Comparison of ENCODE assay signal across 23 mouse cellular contexts in genomic region chr13:19002502-19002901, GRCm38 (mm10). TPM values are rescaled to one million over a fixed set of nuclear protein-coding genes. Genes with fewer than 3 reads are reported as not detected.
DNase-seq lines count a peak whose midpoint lies in the region; ATAC-seq and TF ChIP-seq lines count a peak whose summit lies in the region.
"Had no signal": no experiment of that assay in that cellular context is flagged by ENCODE, and none has a peak within 500 bp of the region (broad histone marks: within the 10 kb centered on the region; RNA-seq: fewer than 3 reads in every experiment).

No protein-coding gene starts in this region.

- intact Hi-C loops in gastrocnemius, adult 2 months (cut with DNase I), result no loop called here

- no peak for TF ChIP-seq CTCF in gastrocnemius, adult 2 months (IDR thresholded peaks at IDR 0.05)

- H3K4me3 ChIP-seq in gastrocnemius, adult 2 months, result no peak overlapping the region
- H3K4me3 ChIP-seq: embryonic facial prominence, embryonic 13.5 days; forebrain, embryonic 15.5 days; heart, embryonic 12.5 days; hindbrain, embryonic 12.5 days; lung, embryonic 15.5 days; midbrain, embryonic 10.5 days had no signal

- peak; percentile 50 for ATAC-seq in cerebellum, adult (ENCODE audit: insufficient number of reproducible peaks, low FRiP score, low TSS enrichment)
- ATAC-seq: forebrain, embryonic 15.5 days had no signal

- no peak for DNase-seq in cerebellum, postnatal 14 days
- DNase-seq in layer of hippocampus, adult 9-11 months, result peak; percentile 38
- no peak for DNase-seq in layer of hippocampus, adult 11-12 months (ENCODE audit: low spot score)
- peak; percentile 72 to 73 for DNase-seq in frontal cortex, adult 2 months (ENCODE audit: extremely low spot score in 1 of 2, low spot score in 1 of 2)
- peak; percentile 57 for DNase-seq in right cerebral cortex, postnatal 25 days
- no peak for DNase-seq in urinary bladder, postnatal 14 days (ENCODE audit: low spot score)
- DNase-seq in gastrocnemius, adult 2 months, result no peak
- DNase-seq: gastrocnemius, postnatal 10 days; heart, adult 11 months; heart, postnatal 14 days; kidney, adult 2 months; kidney, postnatal 10 days had no signal

- H3K27ac ChIP-seq in gastrocnemius, adult 2 months, result no peak overlapping the region
- H3K27ac ChIP-seq: embryonic facial prominence, embryonic 13.5 days; forebrain, embryonic 15.5 days; hindbrain, embryonic 12.5 days; liver, embryonic 14.5 days; lung, embryonic 15.5 days; macrophage; midbrain, embryonic 10.5 days; stomach, postnatal 0 days had no signal

RNA-seq across cellular contexts. Expression of gene Amph, which starts 54.5 kb away (rescaled TPM):
- polyA plus RNA-seq in frontal cortex, adult 2 months (2012; rRNA removed), result 161 and 178 TPM in 2 replicates
- under 1 TPM; 0.33 to 0.73 TPM for total RNA-seq in gastrocnemius, adult 2 months (2021)
- total RNA-seq: monocyte, adult 5-6 weeks had no signal
- polyA plus RNA-seq: macrophage had no signal

Comparison
In these comparisons a context has a peak if more than half of its experiments do, and no peak if none do; other contexts are left out.
1. DNase-seq: peak in layer of hippocampus, adult 9-11 months (single experiment), frontal cortex, adult 2 months (2 of 2) and right cerebral cortex, postnatal 25 days (single experiment); none in cerebellum, postnatal 14 days (0 of 2), layer of hippocampus, adult 11-12 months (single experiment), urinary bladder, postnatal 14 days (single experiment) and gastrocnemius, adult 2 months (single experiment).